Mouse (Mus musculus): Measurements from ENCODE around the gene Slc22a15.

Gene Slc22a15

GRCm38 (mm10) chr3:101812341-101812962, 111.8 kb downstream of the Slc22a15 start:
- no peak for TF ChIP-seq GATA4 (IDR thresholded peaks at IDR 0.05; ENCODE audit: insufficient replicate concordance, low read length)

DNA sequence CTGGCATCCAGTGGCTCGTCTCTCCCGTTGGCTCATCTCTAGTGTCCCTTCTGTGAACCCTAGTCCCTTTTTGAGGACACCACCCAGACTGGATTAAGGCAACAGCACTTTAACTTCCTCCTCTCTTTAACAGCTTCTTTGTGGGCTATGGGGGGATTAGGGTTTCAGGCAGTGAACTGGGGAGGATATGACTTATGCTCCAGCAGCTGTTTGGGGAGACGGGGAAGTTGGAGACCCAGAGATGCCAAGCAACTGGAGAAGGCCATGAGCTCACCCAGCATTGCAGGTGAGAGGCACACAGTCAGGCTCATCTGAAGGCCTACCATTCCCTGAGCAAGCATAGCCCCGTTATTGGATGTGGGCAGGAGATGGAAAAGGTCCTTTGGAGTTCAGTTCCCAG, 112.3 kb downstream of the Slc22a15 start:
- no peak for TF ChIP-seq GATA4 (IDR thresholded peaks at IDR 0.05; ENCODE audit: insufficient replicate concordance, low read length)

- TF ChIP-seq GATA4 (IDR thresholded peaks at IDR 0.05; ENCODE audit: insufficient replicate concordance, low read length), result no peak
Observed at GRCm38 (mm10) chr3:101807646-101808045, 116.6 kb downstream of the Slc22a15 start.

DNA sequence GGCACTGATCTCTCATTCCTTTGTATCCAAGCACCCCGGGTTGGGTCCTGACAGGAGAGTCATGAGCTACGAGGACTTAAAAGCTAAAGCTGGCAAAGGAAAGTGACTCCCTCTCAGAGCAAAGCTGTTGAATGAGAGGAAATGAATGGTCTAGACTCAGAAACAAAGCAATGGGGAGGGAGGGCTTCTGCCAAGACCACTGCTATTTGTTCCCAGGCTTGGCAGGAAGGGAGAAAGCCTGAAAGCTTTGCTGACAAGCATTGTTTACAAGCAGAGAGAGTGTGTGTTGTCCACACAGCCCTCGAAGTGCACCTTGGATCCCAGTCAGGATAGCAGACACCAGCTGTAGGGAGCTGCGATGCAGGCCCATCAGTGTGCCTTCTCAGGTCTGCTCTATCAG, 117.3 kb downstream of the Slc22a15 start:
- TF ChIP-seq GATA4 (IDR thresholded peaks at IDR 0.05; ENCODE audit: insufficient replicate concordance, low read length), result no peak

DNA sequence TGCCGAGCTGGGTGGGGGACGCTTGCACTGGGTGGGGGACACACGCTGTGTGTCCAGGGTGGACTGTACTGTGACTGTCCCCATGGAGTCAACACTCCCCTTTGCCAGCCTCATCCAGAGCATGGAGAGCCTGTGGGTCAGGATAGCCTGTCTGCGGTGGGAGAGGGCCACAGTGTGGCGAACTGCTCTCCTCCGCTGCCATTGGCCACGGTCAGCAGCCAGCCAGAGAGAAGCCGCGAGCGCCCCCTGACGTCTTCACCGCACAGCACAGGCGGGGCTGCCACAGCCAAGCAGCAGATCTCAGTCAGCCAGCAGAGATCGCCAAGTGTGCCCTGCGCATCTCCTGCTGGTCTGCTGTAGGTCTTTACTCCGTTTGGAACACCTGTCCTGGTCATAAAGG, 118.1 kb downstream of the Slc22a15 start:
- TF ChIP-seq GATA4 (IDR thresholded peaks at IDR 0.05; ENCODE audit: insufficient replicate concordance, low read length), result no peak

Measured in liver, adult (tissue).